Mouse (Mus musculus) E14TG2a.4 (cell line): ENCODE data around the gene Krtap16-1.

Experiments used
- H3K27me3 ChIP-seq: 2 replicates; pipeline ENCODE4 v1.6.1; 2014; ENCODE audit warnings: low read length, control low read depth; ENCODE audit not compliant: insufficient read depth
- H3K36me3 ChIP-seq: 2 replicates; pipeline ENCODE4 v1.6.1; 2014; ENCODE audit warnings: low read length, control low read depth; ENCODE audit not compliant: insufficient read depth
- H3K4me1 ChIP-seq: replicated peaks from 2 replicates; pipeline ENCODE4 v1.6.1; 2014; ENCODE audit warnings: low read depth, low read length, control low read depth
- H3K4me3 ChIP-seq: replicated peaks from 2 replicates; pipeline ENCODE4 v1.5.1; 2014; ENCODE audit warnings: mild to moderate bottlenecking, low read length
- H3K9me3 ChIP-seq: 2 replicates; pipeline ENCODE4 v1.6.1; 2014; ENCODE audit warnings: low read length, control low read depth
- CTCF ChIP-seq: conservative IDR thresholded peaks from 2 replicates; pipeline ENCODE4 v1.5.1; 2014; ENCODE audit warnings: low read length
- NANOG ChIP-seq: IDR thresholded peaks from 2 replicates; pipeline ENCODE4 v1.6.1; 2014; ENCODE audit warnings: borderline replicate concordance, low read length, mixed read lengths
- POU5F1 ChIP-seq: IDR thresholded peaks from 2 replicates; pipeline ENCODE4 v1.6.1; 2014; ENCODE audit warnings: low read length, borderline replicate concordance

Gene Krtap16-1

DNA sequence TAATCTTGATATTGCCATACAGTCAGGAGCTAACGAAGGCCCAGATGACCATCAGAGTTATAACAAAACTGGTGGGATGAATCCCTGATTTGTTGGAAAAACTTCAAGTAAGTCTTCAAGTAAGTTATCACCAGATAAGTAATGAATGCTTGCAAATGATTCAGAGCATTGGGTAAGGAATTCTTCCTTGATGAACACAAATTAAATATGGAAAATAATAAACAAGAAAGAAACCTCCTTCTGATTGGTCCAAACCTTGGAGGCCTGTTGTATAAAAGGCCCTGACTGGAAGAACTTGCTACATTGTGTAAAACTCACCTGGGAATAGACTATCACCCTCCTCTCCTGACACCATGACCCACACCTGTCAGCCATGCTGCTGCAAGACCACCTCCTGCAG, 50.4 kb downstream of the Krtap16-1 start, which contains the start of gene Krtap31-2:
Krtap31-2 (plus strand) TSS at position 301 of the 400 bp plus-strand sequence.
- Histone ChIP-seq H3K36me3 (no peaks in the 10 kb centered on the region), H3K4me3 (no peak within 1 kb of the TSS), H3K4me1 (peaks cover 21% of the 10 kb centered on the region), H3K27me3 (peaks cover 29% of the 10 kb centered on the region), H3K9me3 (no peaks in the 10 kb centered on the region)
- no peak for TF ChIP-seq POU5F1
- no peak for TF ChIP-seq NANOG
- no peak for TF ChIP-seq CTCF
